Mouse (Mus musculus) kidney, embryonic 15.5 days (tissue): ENCODE results near the gene Ermn. TPM values are rescaled to one million over a fixed set of nuclear protein-coding genes. Genes with fewer than 3 reads are reported as not detected.

Experiments used
- ATAC-seq: fragments of 200-750 bp; cut with Nextera tagmentation; replicated peaks from 2 replicates; pipeline ENCODE4 v1.8.0; 2017; ENCODE audit warnings: moderate TSS enrichment; ENCODE audit not compliant: low FRiP score
- H3K27ac ChIP-seq: fragments of 300-500 bp; sonication (generic); 2 replicates; pipeline ENCODE4 v1.5.1; 2015; ENCODE audit warnings: mild to moderate bottlenecking, inconsistent platforms
- H3K27me3 ChIP-seq: fragments of 300-500 bp; sonication (generic); 2 replicates; pipeline ENCODE4 v1.6.1; 2015; ENCODE audit warnings: inconsistent platforms
- H3K36me3 ChIP-seq: fragments of 300-500 bp; sonication (generic); 2 replicates; pipeline ENCODE4 v1.6.1; 2015; ENCODE audit warnings: inconsistent platforms
- H3K4me1 ChIP-seq: fragments of 300-500 bp; sonication (generic); 2 replicates; pipeline ENCODE4 v1.6.1; 2015; ENCODE audit warnings: inconsistent platforms
- H3K4me2 ChIP-seq: fragments of 300-500 bp; sonication (generic); 2 replicates; pipeline ENCODE4 v1.6.1; 2015; ENCODE audit warnings: moderate library complexity, mild to moderate bottlenecking, inconsistent platforms
- H3K4me3 ChIP-seq: fragments of 300-500 bp; sonication (generic); replicated peaks from 2 replicates; pipeline ENCODE4 v1.5.1; 2015; ENCODE audit warnings: mild to moderate bottlenecking, inconsistent platforms
- H3K9ac ChIP-seq: fragments of 300-500 bp; sonication (generic); 2 replicates; pipeline ENCODE4 v1.6.1; 2015; ENCODE audit warnings: mild to moderate bottlenecking, inconsistent platforms
- H3K9me3 ChIP-seq: fragments of 300-500 bp; sonication (generic); replicated peaks from 2 replicates; pipeline ENCODE4 v1.6.1; 2016; ENCODE audit warnings: inconsistent platforms
- WGBS: fragments of 180-500 bp; shearing (Covaris S2); methylation state at CpG from one replicate; pipeline ENCODE4 v1.1.7; 2015; ENCODE audit warnings: mixed read lengths; 5-methylcytosine and 5-hydroxymethylcytosine counted together
- polyA plus RNA-seq: library from polyadenylated mRNA; unstranded; fragments of >200 nt; fragmentation: Nextera tagmentation; extraction: Ambion mirVana; gene quantifications from 2 replicates; pipeline ENCODE4 v1.2.1, GENCODE M21; 2015

Ermn gene
- not detected in 2 replicates for polyA plus RNA-seq

DNA sequence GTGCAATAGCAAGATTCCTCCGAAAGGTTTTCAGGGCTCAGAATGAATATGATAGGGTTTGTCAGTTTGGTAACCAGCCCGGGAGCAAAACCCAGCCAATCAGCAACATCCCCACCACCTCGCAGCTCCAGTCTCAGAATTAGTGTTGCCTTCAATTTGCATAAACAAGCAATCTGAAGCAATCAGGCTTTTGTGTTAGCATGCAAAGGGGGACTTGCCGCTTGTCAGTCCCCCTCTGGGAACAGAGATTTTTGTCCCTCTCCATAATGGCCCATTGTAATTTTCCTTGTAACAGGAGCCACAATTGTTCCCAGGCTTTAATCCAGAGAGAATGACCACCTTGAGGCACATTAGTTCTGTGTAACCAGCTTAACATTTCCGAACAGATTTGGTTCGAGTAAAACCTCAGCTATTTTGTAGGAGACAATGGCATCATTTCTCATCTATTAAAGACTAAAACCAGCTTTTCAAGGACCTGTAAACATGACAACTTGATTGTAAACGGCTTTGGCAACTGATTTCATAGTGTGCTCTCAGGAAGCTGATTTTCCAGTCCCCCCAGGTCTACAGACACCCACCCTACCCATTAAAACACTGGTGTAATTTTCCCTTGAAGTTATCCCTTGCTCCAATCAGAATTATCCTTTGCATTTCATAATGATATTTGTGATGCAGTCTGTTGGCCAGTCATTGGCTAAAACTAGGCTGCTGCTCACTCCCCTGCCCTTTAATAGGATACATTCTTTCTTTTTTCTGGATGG, at the start of gene Ermn:
Ermn (minus strand) TSS at position 44 of the 761 bp plus-strand sequence.
- no peak within 1 kb of the TSS for H3K4me3 ChIP-seq
- 38% methylated on average over 7 of the region's 7 CpGs for WGBS
- H3K4me2 ChIP-seq, result no peak within 1 kb of the TSS
- no peaks in the 10 kb centered on the region for H3K27me3 ChIP-seq
- no peak within 1 kb of the TSS for H3K9ac ChIP-seq
- H3K4me1 ChIP-seq, result no peaks in the 10 kb centered on the region
- H3K9me3 ChIP-seq, result no peaks in the 10 kb centered on the region
- ATAC-seq, result no peak
- no peak within 1 kb of the TSS for H3K27ac ChIP-seq
- no peaks in the 10 kb centered on the region for H3K36me3 ChIP-seq

DNA sequence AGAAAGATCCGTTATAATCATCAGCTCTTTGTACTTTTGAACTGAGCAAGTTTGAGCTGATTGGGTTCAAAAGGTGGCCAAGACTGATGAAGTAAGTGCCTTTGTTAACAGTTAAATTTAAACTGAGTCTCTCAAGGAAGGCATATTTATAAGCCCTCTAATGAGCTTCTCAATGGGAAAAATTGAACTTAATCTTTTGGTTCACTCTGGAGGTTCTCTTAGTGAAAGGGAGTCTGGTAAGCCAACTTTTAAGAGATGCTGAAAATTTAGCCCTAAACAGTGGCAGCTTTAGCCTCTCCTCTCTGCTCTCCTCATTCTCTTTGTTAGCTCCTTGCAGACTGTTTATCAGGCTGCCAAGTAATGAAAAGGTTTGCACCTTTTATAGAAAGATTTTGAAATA, 42.2 kb upstream of the Ermn start:
- H3K4me1 ChIP-seq, result no peaks in the 10 kb centered on the region
- H3K36me3 ChIP-seq, result no peaks in the 10 kb centered on the region
- no peaks in the 10 kb centered on the region for H3K27me3 ChIP-seq
- whole genome bisulfite sequencing, result 70% methylated on average over 1 of the region's 1 CpGs
- H3K9ac ChIP-seq, result no peak overlapping the region
- H3K9me3 ChIP-seq, result no peaks in the 10 kb centered on the region
- H3K4me3 ChIP-seq, result no peak overlapping the region
- no peak overlapping the region for H3K4me2 ChIP-seq
- ATAC-seq, result no peak
- no peak overlapping the region for H3K27ac ChIP-seq

DNA sequence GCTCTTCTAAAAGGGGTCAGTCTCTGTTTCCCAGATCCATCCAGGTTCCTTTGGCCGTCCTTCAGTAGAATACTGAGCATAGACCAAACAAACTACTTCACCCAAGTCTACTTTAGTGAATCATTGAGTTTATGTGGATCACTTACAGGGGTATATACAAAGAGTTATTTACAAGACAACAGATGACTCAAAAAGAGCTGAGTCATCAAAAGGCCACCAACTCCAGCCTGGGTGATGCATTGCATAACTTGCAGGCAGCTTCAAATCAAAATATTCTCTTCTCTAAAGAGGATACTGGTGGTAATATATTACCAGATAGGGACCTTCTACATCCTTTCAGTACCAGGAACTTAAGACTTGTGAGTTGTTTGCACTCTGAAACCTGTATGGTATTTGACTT, 33.8 kb upstream of the Ermn start:
- Histone ChIP-seq H3K9me3 (no peaks in the 10 kb centered on the region), H3K9ac (no peak overlapping the region), H3K36me3 (no peaks in the 10 kb centered on the region), H3K4me1 (no peaks in the 10 kb centered on the region), H3K4me3 (no peak overlapping the region), H3K27ac (no peak overlapping the region), H3K27me3 (no peaks in the 10 kb centered on the region), H3K4me2 (no peak overlapping the region)
- ATAC-seq, result no peak
- WGBS, result 94% methylated on average over 1 of the region's 1 CpGs

DNA sequence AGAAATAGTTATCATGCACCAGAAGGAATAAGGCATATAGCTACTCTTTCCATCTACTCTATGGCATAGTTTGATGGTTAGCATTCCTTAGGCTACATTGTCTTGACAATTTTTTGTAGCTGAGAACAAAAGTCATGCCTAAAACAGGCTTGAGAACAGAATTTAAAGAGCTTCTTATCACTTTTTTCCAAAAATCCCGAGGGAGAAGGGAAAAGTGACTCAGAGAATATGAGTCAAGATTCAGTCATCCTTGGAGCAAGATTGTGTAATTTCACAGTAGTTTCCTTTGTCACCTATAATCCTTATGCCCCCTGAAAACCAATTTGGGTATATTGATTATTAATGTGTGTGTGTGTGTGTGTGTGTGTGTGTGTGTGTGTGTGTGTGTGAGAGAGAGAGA, 27.2 kb upstream of the Ermn start:
- H3K4me1 ChIP-seq, result no peaks in the 10 kb centered on the region
- no peaks in the 10 kb centered on the region for H3K36me3 ChIP-seq
- H3K4me3 ChIP-seq, result no peak overlapping the region
- no peak overlapping the region for H3K27ac ChIP-seq
- H3K9me3 ChIP-seq, result no peaks in the 10 kb centered on the region
- H3K4me2 ChIP-seq, result no peak overlapping the region
- ATAC-seq, result no peak
- H3K9ac ChIP-seq, result no peak overlapping the region
- H3K27me3 ChIP-seq, result no peaks in the 10 kb centered on the region
- 61% methylated on average over 1 of the region's 1 CpGs for WGBS

DNA sequence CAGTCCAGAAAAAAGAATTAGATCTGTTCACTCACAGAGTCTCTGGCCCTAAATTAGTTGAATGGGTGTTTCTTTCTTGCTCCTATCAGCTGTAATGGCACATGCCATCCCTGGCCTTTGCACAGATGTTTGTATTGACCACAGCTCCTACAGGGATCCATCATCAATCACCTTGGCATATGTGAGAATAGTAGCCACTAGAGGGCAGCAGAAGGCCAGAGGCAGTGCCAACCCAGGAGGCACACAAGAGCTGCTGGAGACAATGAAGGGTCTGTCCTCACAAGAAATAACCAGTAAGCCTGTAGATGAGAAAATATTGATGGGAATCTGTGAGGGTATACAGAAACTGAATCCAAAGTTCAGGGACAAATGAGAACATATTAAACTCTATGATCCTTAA, 2.7 kb upstream of the Ermn start:
- 0 out of 2 replicates have a peak, but pooled peaks have one; percentile 43 for ATAC-seq
- H3K4me3 ChIP-seq, result no peak overlapping the region
- no peaks in the 10 kb centered on the region for H3K27me3 ChIP-seq
- H3K36me3 ChIP-seq, result no peaks in the 10 kb centered on the region
- no peak overlapping the region for H3K9ac ChIP-seq
- H3K27ac ChIP-seq, result no peak overlapping the region
- no peaks in the 10 kb centered on the region for H3K4me1 ChIP-seq
- no peaks in the 10 kb centered on the region for H3K9me3 ChIP-seq
- H3K4me2 ChIP-seq, result no peak overlapping the region

DNA sequence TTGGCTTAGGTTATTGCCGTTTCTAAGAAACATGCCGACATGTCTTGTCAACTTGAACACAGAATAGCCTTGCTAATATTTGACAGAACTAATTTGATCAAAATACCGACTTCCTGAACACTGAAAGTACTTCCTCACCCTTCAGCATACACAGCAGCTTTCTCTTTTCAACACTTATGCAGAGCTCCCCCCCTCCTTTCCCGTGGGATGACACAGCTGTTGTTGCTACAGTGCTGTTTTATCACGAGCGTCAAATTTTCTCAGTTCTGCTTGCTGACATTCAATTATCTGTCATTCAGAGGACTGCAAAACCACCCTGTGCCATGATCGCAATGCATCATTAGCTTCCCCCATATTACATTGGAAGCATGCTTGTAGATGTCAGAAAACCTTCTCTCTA, 10.8 kb downstream of the Ermn start:
- no peak overlapping the region for H3K27ac ChIP-seq
- H3K4me1 ChIP-seq, result no peaks in the 10 kb centered on the region
- H3K9ac ChIP-seq, result no peak overlapping the region
- no peak overlapping the region for H3K4me2 ChIP-seq
- no peaks in the 10 kb centered on the region for H3K27me3 ChIP-seq
- H3K4me3 ChIP-seq, result no peak overlapping the region
- no peaks in the 10 kb centered on the region for H3K36me3 ChIP-seq
- WGBS, result 52% methylated on average over 7 of the region's 7 CpGs
- no peaks in the 10 kb centered on the region for H3K9me3 ChIP-seq
- no peak for ATAC-seq

DNA sequence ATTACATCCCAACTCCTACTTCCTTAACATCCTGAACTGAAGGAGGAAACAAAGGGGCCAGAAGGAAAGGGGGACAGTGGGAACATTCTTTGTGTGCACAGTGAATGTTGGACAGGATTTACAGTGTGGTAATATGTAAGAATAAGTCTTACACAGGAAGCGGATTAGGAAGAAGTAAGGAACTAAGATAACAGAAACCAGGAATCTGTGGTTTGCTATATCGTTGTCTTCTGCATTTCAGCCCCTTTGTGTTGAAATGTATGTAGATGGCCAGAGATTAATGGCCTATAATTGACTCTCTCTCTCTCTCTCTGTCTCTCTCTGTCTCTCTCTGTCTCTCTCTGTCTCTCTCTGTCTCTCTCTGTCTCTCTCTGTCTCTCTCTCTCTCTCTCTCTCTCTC, 15.7 kb downstream of the Ermn start:
- H3K4me2 ChIP-seq, result no peak overlapping the region
- no peaks in the 10 kb centered on the region for H3K9me3 ChIP-seq
- H3K27ac ChIP-seq, result no peak overlapping the region
- H3K9ac ChIP-seq, result no peak overlapping the region
- no peak overlapping the region for H3K4me3 ChIP-seq
- H3K36me3 ChIP-seq, result no peaks in the 10 kb centered on the region
- no peaks in the 10 kb centered on the region for H3K4me1 ChIP-seq
- no peak for ATAC-seq
- WGBS, result 79% methylated on average over 2 of the region's 2 CpGs
- H3K27me3 ChIP-seq, result no peaks in the 10 kb centered on the region

DNA sequence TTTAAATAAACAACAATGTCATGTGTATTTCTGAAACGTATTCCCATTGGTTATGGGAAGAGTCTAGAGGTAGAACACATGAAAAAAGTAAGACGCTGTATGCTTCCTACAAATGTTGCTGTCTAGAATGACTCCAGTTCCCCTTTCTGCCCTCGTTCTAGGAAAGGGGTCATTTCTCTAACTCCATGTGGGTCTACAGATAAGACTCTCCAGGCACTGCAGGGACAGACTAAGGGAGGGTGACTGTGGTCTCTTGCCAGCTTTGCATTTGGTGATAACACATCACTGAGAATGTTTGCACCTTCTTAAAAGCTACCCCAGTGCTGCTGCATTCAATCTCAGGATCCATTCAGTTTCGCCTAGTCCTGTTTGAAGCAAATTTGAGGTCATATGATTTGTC, 17.0 kb downstream of the Ermn start:
- Histone ChIP-seq H3K9ac (no peak overlapping the region), H3K4me1 (no peaks in the 10 kb centered on the region), H3K27ac (no peak overlapping the region), H3K27me3 (no peaks in the 10 kb centered on the region), H3K36me3 (no peaks in the 10 kb centered on the region), H3K4me3 (no peak overlapping the region), H3K4me2 (no peak overlapping the region), H3K9me3 (no peaks in the 10 kb centered on the region)
- no peak for ATAC-seq
- 81% methylated on average over 4 of the region's 4 CpGs for WGBS

DNA sequence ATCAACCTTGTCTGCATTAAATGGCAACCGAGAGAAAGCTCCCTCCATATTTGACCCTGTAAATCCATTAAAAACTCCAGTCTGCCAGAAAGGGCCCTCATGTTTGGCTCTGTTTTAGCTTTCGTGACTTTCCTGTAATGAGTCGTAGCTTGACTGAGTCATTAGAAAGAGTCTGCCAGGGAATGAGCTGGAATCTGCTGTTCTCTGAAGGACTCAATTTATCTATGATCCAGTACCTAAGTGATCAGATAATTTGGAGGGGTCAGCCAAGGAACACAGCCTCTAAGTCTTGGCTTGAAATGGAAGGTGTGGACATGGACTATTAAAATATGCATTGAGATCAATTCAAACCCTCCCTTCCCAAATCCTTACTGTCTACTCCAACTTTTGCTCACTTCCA, 21.2 kb downstream of the Ermn start:
- Histone ChIP-seq H3K4me1 (no peaks in the 10 kb centered on the region), H3K27me3 (no peaks in the 10 kb centered on the region), H3K9me3 (no peaks in the 10 kb centered on the region), H3K36me3 (no peaks in the 10 kb centered on the region), H3K9ac (no peak overlapping the region), H3K4me3 (no peak overlapping the region), H3K4me2 (no peak overlapping the region), H3K27ac (no peak overlapping the region)
- 78% methylated on average over 3 of the region's 3 CpGs for WGBS
- no peak for ATAC-seq

DNA sequence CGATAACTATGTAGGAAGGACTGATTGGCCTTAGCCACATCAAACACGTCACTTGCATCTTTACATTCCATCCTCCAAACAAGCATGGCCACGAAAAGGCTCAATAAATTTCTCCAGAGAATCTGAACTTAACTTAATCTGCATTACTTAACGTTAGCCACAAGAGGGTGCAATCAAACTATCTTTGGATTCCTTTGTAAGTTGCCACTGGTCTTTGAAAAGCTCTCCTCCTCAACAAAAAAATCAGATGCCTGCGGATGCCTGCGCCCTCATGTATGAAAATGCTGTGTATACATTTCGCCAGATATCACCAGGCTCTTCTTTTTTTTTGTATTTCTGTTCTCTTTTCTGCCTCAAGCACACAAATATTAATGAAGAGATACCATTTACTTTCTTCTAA, 23.3 kb downstream of the Ermn start:
- Histone ChIP-seq H3K4me1 (no peaks in the 10 kb centered on the region), H3K4me2 (no peak overlapping the region), H3K27me3 (no peaks in the 10 kb centered on the region), H3K27ac (no peak overlapping the region), H3K4me3 (no peak overlapping the region), H3K9ac (no peak overlapping the region), H3K36me3 (no peaks in the 10 kb centered on the region), H3K9me3 (no peaks in the 10 kb centered on the region)
- WGBS, result 31% methylated on average over 7 of the region's 7 CpGs
- no peak for ATAC-seq

DNA sequence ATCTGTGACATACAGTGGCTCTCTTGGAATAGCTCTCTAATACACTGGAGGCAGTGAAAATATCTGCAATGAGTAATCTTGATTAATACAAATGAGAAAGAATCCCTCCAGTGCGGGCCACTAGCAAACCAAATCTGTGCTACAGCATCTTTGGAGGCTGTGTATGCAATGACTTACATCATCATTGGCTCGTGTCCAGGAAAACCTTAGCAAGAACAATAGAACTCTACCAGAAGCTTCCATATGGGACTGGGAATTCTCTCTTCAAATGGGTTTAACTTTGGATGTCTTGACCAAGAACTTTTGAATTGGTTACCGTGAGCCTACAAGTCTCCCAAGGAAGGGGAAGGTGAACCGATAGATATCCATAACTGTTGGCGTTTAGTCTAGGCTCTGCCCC, 25.9 kb downstream of the Ermn start:
- no peaks in the 10 kb centered on the region for H3K36me3 ChIP-seq
- no peaks in the 10 kb centered on the region for H3K9me3 ChIP-seq
- no peak overlapping the region for H3K4me2 ChIP-seq
- no peak for ATAC-seq
- H3K4me3 ChIP-seq, result no peak overlapping the region
- H3K9ac ChIP-seq, result no peak overlapping the region
- H3K27me3 ChIP-seq, result no peaks in the 10 kb centered on the region
- WGBS, result 86% methylated on average over 5 of the region's 5 CpGs
- no peaks in the 10 kb centered on the region for H3K4me1 ChIP-seq
- no peak overlapping the region for H3K27ac ChIP-seq

DNA sequence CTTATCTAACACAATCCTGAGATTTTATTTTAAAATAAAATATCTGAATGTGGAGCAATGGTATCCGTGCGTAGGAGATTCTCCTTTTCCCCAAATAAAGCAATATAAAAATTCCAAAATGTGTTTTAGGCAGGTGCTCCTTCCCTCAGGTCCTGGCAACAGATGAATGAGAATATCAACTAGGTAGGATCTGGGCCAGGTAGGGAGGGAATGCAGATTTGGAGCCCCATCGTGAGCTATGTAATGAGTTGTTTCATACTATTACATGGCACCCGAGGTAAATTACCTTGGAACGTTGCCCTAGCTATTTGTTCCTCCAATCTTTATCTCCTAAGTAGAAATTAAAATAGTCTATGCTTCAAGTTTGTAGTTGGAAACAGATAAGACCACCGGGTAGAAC, 29.1 kb downstream of the Ermn start:
- ATAC-seq, result no peak
- Histone ChIP-seq H3K4me2 (no peak overlapping the region), H3K9me3 (no peaks in the 10 kb centered on the region), H3K4me1 (no peaks in the 10 kb centered on the region), H3K36me3 (no peaks in the 10 kb centered on the region), H3K9ac (no peak overlapping the region), H3K4me3 (no peak overlapping the region), H3K27ac (no peak overlapping the region), H3K27me3 (no peaks in the 10 kb centered on the region)
- 90% methylated on average over 6 of the region's 6 CpGs for WGBS

DNA sequence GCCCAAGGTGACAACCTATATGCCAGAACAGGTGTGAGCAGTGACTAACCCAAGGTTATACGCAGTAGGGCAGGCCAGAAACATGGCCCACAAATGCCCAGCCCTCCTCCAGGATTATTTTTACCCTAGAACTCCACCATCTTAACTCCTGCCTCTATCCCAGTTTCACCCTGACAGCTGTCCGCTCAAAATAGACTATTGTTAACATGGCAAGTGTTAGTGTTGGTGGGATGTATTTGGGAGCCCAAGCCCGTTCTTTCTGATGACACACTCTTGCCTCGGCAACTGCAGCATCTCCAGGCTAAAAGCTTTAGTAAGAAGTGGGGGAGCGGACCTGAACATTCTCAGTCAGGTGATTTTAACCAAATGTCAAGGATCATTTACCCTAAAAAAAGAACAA, 45.6 kb downstream of the Ermn start:
- Histone ChIP-seq H3K9me3 (no peaks in the 10 kb centered on the region), H3K4me3 (no peak overlapping the region), H3K27ac (no peak overlapping the region), H3K36me3 (no peaks in the 10 kb centered on the region), H3K4me1 (no peaks in the 10 kb centered on the region), H3K4me2 (no peak overlapping the region), H3K9ac (no peak overlapping the region), H3K27me3 (no peaks in the 10 kb centered on the region)
- WGBS, result 88% methylated on average over 5 of the region's 5 CpGs
- ATAC-seq, result no peak
